Mouse (Mus musculus) gonadal fat pad, adult 2 months (tissue): Measurements from ENCODE around the gene Zbtb25. TPM values are rescaled to one million over a fixed set of nuclear protein-coding genes. Genes with fewer than 3 reads are reported as not detected.
A peak's percentile ranks its signal among the peaks of the same experiment; 100 is the strongest.

Experiments
- DNase-seq: peaks from one replicate; pipeline ENCODE4 v3.0.0-alpha.2; 2012; ENCODE audit warnings: low read depth
- polyA plus RNA-seq: library from polyadenylated mRNA; depleted of rRNA; stranded (reverse); fragments of >200 nt; gene quantifications from 2 replicates; pipeline ENCODE4 v1.2.3, GENCODE M21; 2012

Gene Zbtb25
- polyA plus RNA-seq, 1 experiment, result 8.9 TPM

- no peak for DNase-seq
These were observed 33.1 kb downstream of the Zbtb25 start for GRCm38 (mm10) chr12:76336111-76336965.

- no peak for DNase-seq
These were observed 33.8 kb downstream of the Zbtb25 start for GRCm38 (mm10) chr12:76335641-76336040.

- no peak for DNase-seq
These were observed 35.7 kb downstream of the Zbtb25 start for GRCm38 (mm10) chr12:76333688-76334087.

GRCm38 (mm10) chr12:76328567-76329354, 40.6 kb downstream of the Zbtb25 start:
- DNase-seq, result no peak

- DNase-seq, result no peak
These were observed 42.8 kb downstream of the Zbtb25 start for GRCm38 (mm10) chr12:76326437-76327220.

GRCm38 (mm10) chr12:76324679-76325431, 44.5 kb downstream of the Zbtb25 start, which contains the start of gene Akap5:
Gene Akap5, plus strand, starts transcription at chr12:76324891.
- DNase-seq, result no peak

GRCm38 (mm10) chr12:76318282-76319212, 50.9 kb downstream of the Zbtb25 start:
- DNase-seq, result no peak

GRCm38 (mm10) chr12:76311951-76312350, 57.5 kb downstream of the Zbtb25 start:
- no peak for DNase-seq

GRCm38 (mm10) chr12:76311227-76311626, 58.2 kb downstream of the Zbtb25 start:
- peak; percentile 57 for DNase-seq

GRCm38 (mm10) chr12:76310633-76311032, 58.8 kb downstream of the Zbtb25 start:
- no peak for DNase-seq

- no peak for DNase-seq
These were observed 59.4 kb downstream of the Zbtb25 start for GRCm38 (mm10) chr12:76310007-76310406.

- no peak for DNase-seq
These were observed 61.0 kb downstream of the Zbtb25 start for GRCm38 (mm10) chr12:76308436-76308835.

GRCm38 (mm10) chr12:76307964-76308363, 61.4 kb downstream of the Zbtb25 start:
- no peak for DNase-seq

- DNase-seq, result no peak
These were observed 62.4 kb downstream of the Zbtb25 start for GRCm38 (mm10) chr12:76306852-76307561.

- no peak for DNase-seq
These were observed 64.3 kb downstream of the Zbtb25 start for GRCm38 (mm10) chr12:76305107-76305506.

- DNase-seq, result no peak
These were observed 65.2 kb downstream of the Zbtb25 start for GRCm38 (mm10) chr12:76304199-76304598.

GRCm38 (mm10) chr12:76303474-76303873, 65.9 kb downstream of the Zbtb25 start:
- DNase-seq, result no peak

- no peak for DNase-seq
These were observed 69.0 kb downstream of the Zbtb25 start for GRCm38 (mm10) chr12:76300367-76300766.

GRCm38 (mm10) chr12:76299361-76299906, 70.0 kb downstream of the Zbtb25 start:
- DNase-seq, result no peak
